Mouse (Mus musculus) embryonic stem cell, embryonic (primary cell): ENCODE measurements around the gene Ube4b.

ENCODE experiments used
- CTCF ChIA-PET, 4 experiments: fragments of 300-600 bp in 2 of 4; fragments of 350-600 bp in 2 of 4; sonication (Branson Sonifier 250); formaldehyde crosslinking; loops; one replicate each; lab custom pipeline; 2022; ENCODE audit warnings: inconsistent platforms in 2 of 4; lab: Charles Lee
- POLR2A ChIA-PET, 4 experiments: fragments of 300-600 bp in 2 of 4; fragments of 350-600 bp in 2 of 4; sonication (Branson Sonifier 250); formaldehyde crosslinking; loops; one replicate each; lab custom pipeline; 2022; ENCODE audit warnings: antibody characterized with exemption in 4 of 4, inconsistent platforms in 1 of 4; lab: Charles Lee

The Ube4b gene

GRCm38 (mm10) chr4:149381001-149381400 lies 45.5 kb downstream of the Ube4b start:
- ChIA-PET POLR2A (interaction anchor here in 1 of 4 experiments (0.6 to 1.4 kb wide), 2 partner anchors 16 to 126 kb away, joined by 3 read pairs; no protein-coding TSS in a partner anchor), CTCF (interaction anchor here in 2 of 4 experiments (1.1 to 1.8 kb wide), 2 partner anchors 8 kb away, joined by 4 to 6 read pairs; no protein-coding TSS in a partner anchor)

GRCm38 (mm10) chr4:149379881-149380280 lies 46.7 kb downstream of the Ube4b start:
- CTCF ChIA-PET, result interaction anchor here in 1 of 4 experiments (0.6 kb wide), 1 partner anchor 1274 kb away, joined by 3 read pairs; no protein-coding TSS in a partner anchor
- POLR2A ChIA-PET, result interaction anchor here in 2 of 4 experiments (0.7 to 2.2 kb wide), 4 partner anchors 11 to 69 kb away, joined by 4 to 9 read pairs (median 6); no protein-coding TSS in a partner anchor

- ChIA-PET CTCF (no interaction called here), POLR2A (interaction anchor here in 2 of 4 experiments (0.5 to 2.2 kb wide), 5 partner anchors 10 to 903 kb away, joined by 3 to 9 read pairs (median 4); partner anchors contain the start of genes Gpr157 (in 1 of the 2) and Rere (in 1 of the 2))
These were observed 47.7 kb downstream of the Ube4b start for GRCm38 (mm10) chr4:149378819-149379218.

GRCm38 (mm10) chr4:149376034-149376433 lies 50.5 kb downstream of the Ube4b start:
- ChIA-PET CTCF (interaction anchor here in 1 of 4 experiments (0.7 kb wide), 1 partner anchor 916 kb away, joined by 3 read pairs; no protein-coding TSS in a partner anchor), POLR2A (interaction anchor here in 2 of 4 experiments (0.6 to 1.8 kb wide), 3 partner anchors 39 to 69 kb away, joined by 3 to 4 read pairs (median 3); partner anchors contain the start of gene Kif1b (in 1 of the 2))

- POLR2A ChIA-PET, result interaction anchor here in 1 of 4 experiments (1.2 kb wide), 1 partner anchor 12 kb away, joined by 3 read pairs; no protein-coding TSS in a partner anchor
- CTCF ChIA-PET, result interaction anchor here in 1 of 4 experiments (0.6 kb wide), 1 partner anchor 94 kb away, joined by 10 read pairs; no protein-coding TSS in a partner anchor
These were observed 51.9 kb downstream of the Ube4b start for GRCm38 (mm10) chr4:149374662-149375061.

- POLR2A ChIA-PET, result interaction anchor here in 1 of 4 experiments (1.2 kb wide), 1 partner anchor 13 kb away, joined by 3 read pairs; no protein-coding TSS in a partner anchor
- CTCF ChIA-PET, result interaction anchor here in 1 of 4 experiments (1.0 to 2.0 kb wide), 3 partner anchors 8 to 169 kb away, joined by 3 to 8 read pairs (median 3); no protein-coding TSS in a partner anchor
These were observed 52.6 kb downstream of the Ube4b start for GRCm38 (mm10) chr4:149373927-149374326.

GRCm38 (mm10) chr4:149373431-149373830 lies 53.1 kb downstream of the Ube4b start:
- ChIA-PET POLR2A (interaction anchor here in 2 of 4 experiments (0.9 to 1.8 kb wide), 3 partner anchors 13 to 35 kb away, joined by 3 to 6 read pairs (median 3); no protein-coding TSS in a partner anchor), CTCF (interaction anchor here (0.6 to 2.0 kb wide), 22 partner anchors 8 to 170 kb away, joined by 3 to 9 read pairs (median 3); partner anchors contain the start of genes Lzic (in 1 of the 4), Nmnat1 (in 1 of the 4) and Rbp7 (in 1 of the 4))

GRCm38 (mm10) chr4:149365702-149366370 lies 60.7 kb downstream of the Ube4b start:
- POLR2A ChIA-PET, result interaction anchor here in 2 of 4 experiments (0.6 to 1.7 kb wide), 4 partner anchors 43 to 206 kb away, joined by 3 to 4 read pairs (median 4); partner anchors contain the start of gene Kif1b (in 1 of the 2)
- CTCF ChIA-PET, result interaction anchor here in 2 of 4 experiments (0.6 to 1.3 kb wide), 3 partner anchors 7 to 43 kb away, joined by 3 read pairs; no protein-coding TSS in a partner anchor

GRCm38 (mm10) chr4:149364896-149365295 lies 61.7 kb downstream of the Ube4b start:
- ChIA-PET POLR2A (interaction anchor here in 3 of 4 experiments (0.7 to 1.7 kb wide), 3 partner anchors 32 to 205 kb away, joined by 3 read pairs; no protein-coding TSS in a partner anchor), CTCF (interaction anchor here in 2 of 4 experiments (1.3 kb wide), 2 partner anchors 8 kb away, joined by 3 read pairs; no protein-coding TSS in a partner anchor)

- CTCF ChIA-PET, result interaction anchor here in 2 of 4 experiments (1.2 to 1.3 kb wide), 2 partner anchors 53 to 217 kb away, joined by 3 read pairs; no protein-coding TSS in a partner anchor
- POLR2A ChIA-PET, result no interaction called here
These were observed 65.5 kb downstream of the Ube4b start for GRCm38 (mm10) chr4:149361051-149361450.

- CTCF ChIA-PET, result interaction anchor here in 2 of 4 experiments (1.2 to 1.3 kb wide), 3 partner anchors 13 to 216 kb away, joined by 3 read pairs; no protein-coding TSS in a partner anchor
- POLR2A ChIA-PET, result interaction anchor here in 1 of 4 experiments (0.8 to 1.3 kb wide), 2 partner anchors 9 to 12 kb away, joined by 3 to 6 read pairs; no protein-coding TSS in a partner anchor
These were observed 65.9 kb downstream of the Ube4b start for GRCm38 (mm10) chr4:149360647-149361046.

GRCm38 (mm10) chr4:149357982-149358381 lies 68.6 kb downstream of the Ube4b start:
- POLR2A ChIA-PET, result interaction anchor here in 1 of 4 experiments (1.1 kb wide), 1 partner anchor 51 kb away, joined by 3 read pairs; the partner anchor contains the start of gene Kif1b
- CTCF ChIA-PET, result interaction anchor here in 1 of 4 experiments (0.7 kb wide), 1 partner anchor 51 kb away, joined by 3 read pairs; the partner anchor contains the start of gene Kif1b

GRCm38 (mm10) chr4:149354671-149355070 lies 71.9 kb downstream of the Ube4b start:
- POLR2A ChIA-PET, result interaction anchor here in 1 of 4 experiments (1.0 kb wide), 1 partner anchor 12 kb away, joined by 3 read pairs; no protein-coding TSS in a partner anchor
- CTCF ChIA-PET, result no interaction called here

GRCm38 (mm10) chr4:149351596-149352150 lies 74.9 kb downstream of the Ube4b start:
- CTCF ChIA-PET, result interaction anchor here in 2 of 4 experiments (0.6 to 1.7 kb wide), 3 partner anchors 21 to 75 kb away, joined by 3 to 10 read pairs (median 3); no protein-coding TSS in a partner anchor
- POLR2A ChIA-PET, result interaction anchor here in 2 of 4 experiments (1.1 to 1.7 kb wide), 3 partner anchors 8 to 94 kb away, joined by 3 to 6 read pairs (median 4); no protein-coding TSS in a partner anchor

GRCm38 (mm10) chr4:149348963-149349362 lies 77.6 kb downstream of the Ube4b start:
- ChIA-PET CTCF (interaction anchor here in 2 of 4 experiments (0.6 to 1.0 kb wide), 2 partner anchors 97 to 381 kb away, joined by 3 read pairs; no protein-coding TSS in a partner anchor), POLR2A (interaction anchor here in 2 of 4 experiments (0.6 to 1.8 kb wide), 4 partner anchors 8 to 139 kb away, joined by 3 to 6 read pairs (median 4); no protein-coding TSS in a partner anchor)

- POLR2A ChIA-PET, result interaction anchor here in 2 of 4 experiments (0.7 to 1.3 kb wide), 2 partner anchors 15 to 515 kb away, joined by 3 read pairs; no protein-coding TSS in a partner anchor
- CTCF ChIA-PET, result no interaction called here
These were observed 80.7 kb downstream of the Ube4b start for GRCm38 (mm10) chr4:149345873-149346272.

- CTCF ChIA-PET, result interaction anchor here in 3 of 4 experiments (0.6 to 2.0 kb wide), 3 partner anchors 19 to 294 kb away, joined by 3 to 5 read pairs (median 3); partner anchors contain the start of gene Kif1b (in 1 of the 3)
- POLR2A ChIA-PET, result interaction anchor here in 1 of 4 experiments (0.7 to 1.5 kb wide), 2 partner anchors 33 to 36 kb away, joined by 3 to 4 read pairs; no protein-coding TSS in a partner anchor
These were observed 82.2 kb downstream of the Ube4b start for GRCm38 (mm10) chr4:149344311-149344710.
